Mouse (Mus musculus): ENCODE measurements around the gene Phf13.

DNA sequence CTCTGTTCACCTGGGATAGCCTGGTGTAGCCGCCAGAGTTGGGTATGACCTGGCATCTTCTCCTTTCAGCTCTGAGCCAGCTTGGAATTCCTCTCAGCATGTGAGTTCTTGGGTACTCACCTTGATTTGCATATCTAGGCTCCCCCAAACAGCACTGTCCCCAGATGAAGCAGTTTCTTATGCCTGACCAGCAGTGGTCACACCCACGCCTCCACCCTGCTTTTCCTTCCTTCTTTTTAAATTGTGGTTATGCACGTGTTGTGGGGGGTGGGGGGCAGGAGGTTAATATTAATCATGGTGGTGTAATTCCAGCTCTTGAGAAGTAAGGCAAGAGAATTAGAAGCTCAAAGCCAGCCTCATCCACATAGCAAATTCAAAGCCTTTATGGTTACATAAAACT lies 33.2 kb downstream of the Phf13 start:
- no peak for TF ChIP-seq GATA1 (IDR thresholded peaks at IDR 0.05; ENCODE audit: low read length)
- no peak for TF ChIP-seq TAL1 (IDR thresholded peaks at IDR 0.05; ENCODE audit: low read length)

Measured in erythroblast, embryonic 14.5 days (primary cell).